13 mouse cellular contexts compared by ENCODE assay signal in genomic region chr4:98778219-98778618, GRCm38 (mm10). TPM values are rescaled to one million over a fixed set of nuclear protein-coding genes. Genes with fewer than 3 reads are reported as not detected.
DNase-seq lines count a peak whose midpoint lies in the region; ATAC-seq and TF ChIP-seq lines count a peak whose summit lies in the region.
"Had no signal": no experiment of that assay in that cellular context is flagged by ENCODE, and none has a peak within 500 bp of the region (broad histone marks: within the 10 kb centered on the region; RNA-seq: fewer than 3 reads in every experiment).

No protein-coding gene starts in this region.

- WGBS in heart, embryonic 14.5 days: 7% methylated on average over 16 of the region's 16 CpGs
- WGBS in forebrain, embryonic 13.5 days: 14% methylated on average over 16 of the region's 16 CpGs
- WGBS in limb, embryonic 15.5 days: 18% methylated on average over 16 of the region's 16 CpGs

- H3K4me1 ChIP-seq in heart, embryonic 14.5 days (ENCODE audit: control insufficient read depth in 2 of 2, insufficient read depth in 2 of 2, low read length in 2 of 2): peaks cover 10 to 17% of the 10 kb centered on the region in 2 experiments
- H3K4me1 ChIP-seq in cortical plate, adult 2 months (ENCODE audit: control insufficient read depth, insufficient read depth, low read length): no peaks in the 10 kb centered on the region
- H3K4me1 ChIP-seq in forebrain, embryonic 13.5 days: peaks cover 4% of the 10 kb centered on the region; the same call in 1 of the 2 replicates
- peaks cover 38% of the 10 kb centered on the region for H3K4me1 ChIP-seq in limb, embryonic 15.5 days
- H3K4me1 ChIP-seq: megakaryocyte, embryonic 14.5 days had no signal

- no peak for TF ChIP-seq CTCF in cortical plate, adult 2 months (IDR thresholded peaks at IDR 0.05; ENCODE audit: extremely low read depth, insufficient read depth, low read length)

- H3K4me2 ChIP-seq in heart, embryonic 14.5 days (ENCODE audit: low read length): peak overlapping the region; percentile 50
- peak overlapping the region; percentile 36 for H3K4me2 ChIP-seq in forebrain, embryonic 13.5 days
- peak overlapping the region; percentile 12; the same call in 1 of the 2 replicates for H3K4me2 ChIP-seq in limb, embryonic 15.5 days

- no peak for DNase-seq in heart, postnatal 25 days (ENCODE audit: low spot score)
- no peak for DNase-seq in layer of hippocampus, postnatal 25 days (ENCODE audit: extremely low spot score in 1 of 2, low spot score in 1 of 2)
- no peak for DNase-seq in left cerebral cortex, adult 8-10 months (ENCODE audit: low spot score in 2 of 2)
- DNase-seq: cerebellum, adult 18-20 months; kidney, adult 2 months had no signal

- H3K36me3 ChIP-seq in heart, embryonic 14.5 days (ENCODE audit: control insufficient read depth, insufficient read depth, low read length): no peaks in the 10 kb centered on the region
- no peaks in the 10 kb centered on the region for H3K36me3 ChIP-seq in forebrain, embryonic 13.5 days (ENCODE audit: poor library complexity, severe bottlenecking)
- 0 out of 2 replicates have a peak, but pooled peaks cover 1% of the 10 kb centered on the region for H3K36me3 ChIP-seq in limb, embryonic 15.5 days

- H3K4me3 ChIP-seq in heart, embryonic 14.5 days (ENCODE audit: control insufficient read depth in 1 of 2, insufficient read depth in 1 of 2, low read depth in 1 of 2, low read length in 2 of 2): no peak overlapping the region
- H3K4me3 ChIP-seq in cortical plate, adult 2 months (ENCODE audit: insufficient read depth, low read length): 0 out of 2 replicates have a peak overlapping the region, but pooled peaks have one; percentile 3
- H3K4me3 ChIP-seq in forebrain, embryonic 13.5 days: no peak overlapping the region
- H3K4me3 ChIP-seq in limb, embryonic 15.5 days: no peak overlapping the region
- H3K4me3 ChIP-seq: megakaryocyte, embryonic 14.5 days had no signal

- no peak overlapping the region for H3K27ac ChIP-seq in heart, embryonic 14.5 days (replicated peaks in 1 of 2; ENCODE audit: control insufficient read depth in 1 of 2, insufficient read depth in 1 of 2, low read depth in 2 of 2, low read length in 2 of 2)
- no peak overlapping the region for H3K27ac ChIP-seq in cortical plate, adult 2 months (ENCODE audit: insufficient read depth, low read length)
- H3K27ac ChIP-seq in forebrain, embryonic 13.5 days: no peak overlapping the region
- H3K27ac ChIP-seq in limb, embryonic 15.5 days: no peak overlapping the region; the same call in 1 of the 2 replicates

- no peaks in the 10 kb centered on the region for H3K9me3 ChIP-seq in heart, embryonic 14.5 days (ENCODE audit: control insufficient read depth, low read length)
- no peaks in the 10 kb centered on the region for H3K9me3 ChIP-seq in forebrain, embryonic 13.5 days (replicated peaks)
- no peaks in the 10 kb centered on the region for H3K9me3 ChIP-seq in limb, embryonic 15.5 days

- ATAC-seq in heart, embryonic 14.5 days (ENCODE audit: insufficient number of reproducible peaks, insufficient read depth, low FRiP score, low read depth): no peak
- no peak for ATAC-seq in forebrain, embryonic 13.5 days
- no peak for ATAC-seq in limb, embryonic 15.5 days (ENCODE audit: insufficient number of reproducible peaks, low FRiP score, low TSS enrichment, low read depth)
- ATAC-seq in megakaryocyte, adult 5-6 weeks (ENCODE audit: poor library complexity, severe bottlenecking): no peak

- no peak for TF ChIP-seq POLR2A in cortical plate, adult 2 months (IDR thresholded peaks at IDR 0.05; ENCODE audit: extremely low read depth, insufficient read depth, low read length)

- peaks cover 17% of the 10 kb centered on the region for H3K27me3 ChIP-seq in heart, embryonic 14.5 days (ENCODE audit: control insufficient read depth, insufficient read depth, low read length)
- peaks cover 12% of the 10 kb centered on the region for H3K27me3 ChIP-seq in forebrain, embryonic 13.5 days
- 0 out of 2 replicates have a peak, but pooled peaks cover 3% of the 10 kb centered on the region for H3K27me3 ChIP-seq in limb, embryonic 15.5 days
- H3K27me3 ChIP-seq: megakaryocyte, embryonic 14.5 days had no signal

- intact Hi-C loops in heart, postnatal 25 days (cut with DNase I): no loop called here

- H3K9ac ChIP-seq in heart, embryonic 14.5 days (ENCODE audit: low read length): no peak overlapping the region
- H3K9ac ChIP-seq in forebrain, embryonic 13.5 days: no peak overlapping the region
- H3K9ac ChIP-seq in limb, embryonic 15.5 days: no peak overlapping the region

RNA-seq across cellular contexts. Expression of gene Kank4, which starts 39.1 kb away (rescaled TPM):
- polyA plus RNA-seq in heart, embryonic 14.5 days (2014; fragmentation: Nextera tagmentation; extraction: Ambion mirVana): 0.70 and 0.84 TPM in 2 replicates
- total RNA-seq in heart, postnatal 25 days (2021): under 1 TPM; 0.52 to 0.61 TPM
- polyA plus RNA-seq in cortical plate, adult 2 months (2012; rRNA removed): 2.4 and 2.5 TPM in 2 replicates
- polyA plus RNA-seq in forebrain, embryonic 13.5 days (2015; fragmentation: Nextera tagmentation; extraction: Ambion mirVana): 0.19 and 0.38 TPM in 2 replicates
- 1.4 and 1.9 TPM in 2 replicates for polyA plus RNA-seq in limb, embryonic 15.5 days (2015; fragmentation: Nextera tagmentation; extraction: Ambion mirVana)
- 1 to 10 TPM; 2.4 to 2.7 TPM for total RNA-seq in layer of hippocampus, postnatal 25 days (2021)
- not detected in 2 replicates for total RNA-seq in megakaryocyte, adult 5-6 weeks (2015)
- total RNA-seq in megakaryocyte, adult 5-6 weeks (2017): 0.04 TPM in 1 of 2 replicates, not detected in the other
- total RNA-seq in left cerebral cortex, adult 8-10 months (2022): 1 to 10 TPM; 3.9 to 4.4 (median 4.3) TPM

RNA-seq across cellular contexts. Expression of gene I0C0044D17Rik, which starts 45.4 kb away (rescaled TPM):
- not detected in 2 replicates for polyA plus RNA-seq in heart, embryonic 14.5 days (2014; fragmentation: Nextera tagmentation; extraction: Ambion mirVana)
- total RNA-seq in heart, postnatal 25 days (2021): not detected
- not detected in 2 replicates for polyA plus RNA-seq in cortical plate, adult 2 months (2012; rRNA removed)
- not detected in 2 replicates for polyA plus RNA-seq in forebrain, embryonic 13.5 days (2015; fragmentation: Nextera tagmentation; extraction: Ambion mirVana)
- polyA plus RNA-seq in limb, embryonic 15.5 days (2015; fragmentation: Nextera tagmentation; extraction: Ambion mirVana): not detected in 2 replicates
- total RNA-seq in layer of hippocampus, postnatal 25 days (2021): not detected
- not detected in 2 replicates for total RNA-seq in megakaryocyte, adult 5-6 weeks (2015)
- total RNA-seq in megakaryocyte, adult 5-6 weeks (2017): not detected in 2 replicates
- total RNA-seq in left cerebral cortex, adult 8-10 months (2022): not detected
- total RNA-seq: left cerebral cortex, postnatal 36 days had no signal
- polyA plus RNA-seq: frontal cortex, adult 2 months; kidney, adult 2 months had no signal

RNA-seq across cellular contexts. Expression of gene L1td1, which starts 51.7 kb away (rescaled TPM):
- not detected in 2 replicates for polyA plus RNA-seq in heart, embryonic 14.5 days (2014; fragmentation: Nextera tagmentation; extraction: Ambion mirVana)
- not detected for total RNA-seq in heart, postnatal 25 days (2021)
- polyA plus RNA-seq in cortical plate, adult 2 months (2012; rRNA removed): 0.02 TPM in 1 of 2 replicates, not detected in the other
- not detected in 2 replicates for polyA plus RNA-seq in forebrain, embryonic 13.5 days (2015; fragmentation: Nextera tagmentation; extraction: Ambion mirVana)
- polyA plus RNA-seq in limb, embryonic 15.5 days (2015; fragmentation: Nextera tagmentation; extraction: Ambion mirVana): 0.14 and 0.29 TPM in 2 replicates
- total RNA-seq in layer of hippocampus, postnatal 25 days (2021): not detected
- total RNA-seq in megakaryocyte, adult 5-6 weeks (2015): not detected in 2 replicates
- total RNA-seq in megakaryocyte, adult 5-6 weeks (2017): not detected in 2 replicates
- total RNA-seq in left cerebral cortex, adult 8-10 months (2022): under 1 TPM in 2 of 4 experiments, not detected in 2; 0.14 to 0.15 TPM
- total RNA-seq: left cerebral cortex, postnatal 36 days had no signal
- polyA plus RNA-seq: kidney, adult 2 months had no signal
